Mouse (Mus musculus): ENCODE results near the gene Wnt16. TPM values are rescaled to one million over a fixed set of nuclear protein-coding genes. Genes with fewer than 3 reads are reported as not detected.
A peak's percentile ranks its signal among the peaks of the same experiment; 100 is the strongest.

The Wnt16 gene
- polyA plus RNA-seq, 1 experiment from 2014 or later: 0.26 TPM

DNA sequence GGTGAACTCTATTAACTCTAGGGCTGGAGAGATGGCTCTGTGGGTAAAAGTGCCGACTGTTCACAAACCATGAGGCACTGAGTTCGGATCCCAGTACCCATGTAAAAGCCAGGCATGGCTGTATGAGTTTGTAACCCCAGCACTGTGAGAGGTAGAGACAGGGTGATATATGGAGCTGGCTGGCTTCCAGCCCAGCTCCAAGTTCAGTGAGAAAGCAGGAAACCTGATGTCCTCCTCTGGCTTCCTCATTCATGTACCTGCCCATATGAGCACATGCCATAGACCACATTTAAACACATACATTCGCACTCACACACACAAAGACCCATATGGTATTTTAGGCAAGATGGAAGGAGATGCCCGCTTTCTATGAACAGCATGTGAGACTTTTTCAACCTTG is 5.6 kb upstream of the Wnt16 start:
- no peak overlapping the region for H3K4me2 ChIP-seq (replicated peaks; ENCODE audit: low read depth, low read length)
- H3K4me1 ChIP-seq (ENCODE audit: insufficient read depth, low read depth, low read length): no peaks in the 10 kb centered on the region; the same call in 1 of the 2 replicates
- no peak overlapping the region for H3K4me3 ChIP-seq (ENCODE audit: low read depth, low read length)
- DNase-seq (ENCODE audit: low spot score) (no peak), ATAC-seq (no peak)
- 84% methylated on average over 4 of the region's 4 CpGs for WGBS
- no peak overlapping the region for H3K27ac ChIP-seq (ENCODE audit: low read length)
- H3K36me3 ChIP-seq (ENCODE audit: insufficient read depth, low read length): no peaks in the 10 kb centered on the region
- H3K27me3 ChIP-seq (replicated peaks; ENCODE audit: insufficient read depth, low read length): peaks cover under 1% of the 10 kb centered on the region; the same call in 1 of the 2 replicates
- TF ChIP-seq EP300 (IDR thresholded peaks at IDR 0.05) (no peak), CTCF (IDR thresholded peaks at IDR 0.05) (no peak)
- no peak overlapping the region for H3K9ac ChIP-seq (replicated peaks; ENCODE audit: low read depth)
- no peaks in the 10 kb centered on the region for H3K9me3 ChIP-seq (ENCODE audit: low read length)

GRCm38 (mm10) chr6:22288737-22289460 is 872 bp downstream of the Wnt16 start:
- TF ChIP-seq CTCF (IDR thresholded peaks at IDR 0.05) (peak; percentile 40), EP300 (IDR thresholded peaks at IDR 0.05) (no peak)
- Histone ChIP-seq H3K36me3 (ENCODE audit: insufficient read depth, low read length) (no peaks in the 10 kb centered on the region), H3K4me2 (replicated peaks; ENCODE audit: low read depth, low read length) (peak overlapping the region; percentile 40), H3K9me3 (ENCODE audit: low read length) (no peaks in the 10 kb centered on the region), H3K27me3 (replicated peaks; ENCODE audit: insufficient read depth, low read length) (peaks cover 20% of the 10 kb centered on the region), H3K27ac (ENCODE audit: low read length) (no peak overlapping the region), H3K4me1 (ENCODE audit: insufficient read depth, low read depth, low read length) (0 out of 2 replicates have a peak, but pooled peaks cover 6% of the 10 kb centered on the region), H3K4me3 (ENCODE audit: low read depth, low read length) (peak overlapping the region; percentile 24), H3K9ac (replicated peaks; ENCODE audit: low read depth) (no peak overlapping the region)
- DNase-seq (ENCODE audit: low spot score) (no peak), ATAC-seq (peak; percentile 23; the same call in 1 of the 2 replicates)
- under 1% methylated on average over 35 of the region's 38 CpGs for WGBS

DNA sequence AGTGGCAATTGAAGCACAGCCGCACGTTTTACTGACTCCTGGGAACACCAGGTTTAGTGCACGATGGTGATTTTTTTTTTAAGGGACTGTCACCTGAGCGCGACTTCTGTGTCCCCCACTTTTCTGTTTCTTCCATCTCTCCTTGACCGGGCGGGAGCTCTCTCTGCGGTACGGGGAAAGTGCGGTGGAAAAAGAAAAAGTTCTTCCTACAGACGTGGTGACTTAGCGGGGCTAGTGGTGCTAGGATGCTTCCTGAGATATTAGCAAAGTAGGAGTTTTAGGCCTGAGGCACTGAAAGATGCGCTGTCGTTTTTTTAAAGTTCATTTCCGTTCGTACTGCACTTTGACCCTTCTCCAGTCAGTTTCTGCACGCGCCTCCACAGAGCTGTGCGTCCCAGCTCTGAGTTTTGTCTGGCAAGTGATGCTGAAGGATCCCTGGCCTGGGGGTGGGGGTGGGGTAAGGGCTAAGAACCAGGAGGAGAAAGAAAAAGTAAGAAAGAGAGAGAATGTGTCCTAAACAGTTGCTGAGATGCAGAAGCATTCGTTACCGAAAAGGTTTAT is 1.5 kb downstream of the Wnt16 start:
- Histone ChIP-seq H3K4me1 (ENCODE audit: insufficient read depth, low read depth, low read length) (0 out of 2 replicates have a peak, but pooled peaks cover 6% of the 10 kb centered on the region), H3K4me3 (ENCODE audit: low read depth, low read length) (peak overlapping the region; percentile 12; the same call in 1 of the 2 replicates), H3K4me2 (replicated peaks; ENCODE audit: low read depth, low read length) (peak overlapping the region; percentile 40; the same call in 1 of the 2 replicates), H3K27me3 (replicated peaks; ENCODE audit: insufficient read depth, low read length) (peaks cover 20% of the 10 kb centered on the region), H3K9ac (replicated peaks; ENCODE audit: low read depth) (no peak overlapping the region), H3K36me3 (ENCODE audit: insufficient read depth, low read length) (no peaks in the 10 kb centered on the region), H3K27ac (ENCODE audit: low read length) (no peak overlapping the region), H3K9me3 (ENCODE audit: low read length) (no peaks in the 10 kb centered on the region)
- 2% methylated on average over 21 of the region's 21 CpGs for WGBS
- TF ChIP-seq CTCF (IDR thresholded peaks at IDR 0.05) (no peak), EP300 (IDR thresholded peaks at IDR 0.05) (no peak)
- no peak for ATAC-seq
- peak; percentile 14 for DNase-seq (ENCODE audit: low spot score)

DNA sequence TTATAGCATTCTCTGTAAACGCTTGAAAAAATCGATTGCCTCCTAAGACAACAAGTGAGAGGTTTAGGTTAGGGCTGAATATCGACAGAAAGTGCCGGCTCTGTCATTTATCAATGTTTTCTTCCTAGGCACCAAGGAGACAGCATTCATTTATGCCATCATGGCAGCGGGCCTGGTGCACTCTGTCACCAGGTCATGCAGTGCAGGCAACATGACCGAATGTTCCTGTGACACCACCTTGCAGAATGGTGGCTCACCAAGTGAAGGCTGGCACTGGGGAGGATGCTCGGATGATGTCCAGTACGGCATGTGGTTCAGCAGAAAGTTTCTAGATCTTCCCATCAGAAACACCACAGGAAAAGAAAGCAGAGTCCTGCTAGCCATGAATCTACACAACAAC is 2.8 kb downstream of the Wnt16 start:
- TF ChIP-seq EP300 (IDR thresholded peaks at IDR 0.05) (no peak), CTCF (IDR thresholded peaks at IDR 0.05) (no peak)
- no peaks in the 10 kb centered on the region for H3K9me3 ChIP-seq (ENCODE audit: low read length)

GRCm38 (mm10) chr6:22292056-22292455 is 4.0 kb downstream of the Wnt16 start:
- ATAC-seq: no peak
- TF ChIP-seq EP300 (IDR thresholded peaks at IDR 0.05) (no peak), CTCF (IDR thresholded peaks at IDR 0.05) (no peak)
- Histone ChIP-seq H3K4me1 (ENCODE audit: insufficient read depth, low read depth, low read length) (0 out of 2 replicates have a peak, but pooled peaks cover 6% of the 10 kb centered on the region), H3K36me3 (ENCODE audit: insufficient read depth, low read length) (no peaks in the 10 kb centered on the region), H3K9me3 (ENCODE audit: low read length) (no peaks in the 10 kb centered on the region), H3K4me2 (replicated peaks; ENCODE audit: low read depth, low read length) (no peak overlapping the region), H3K4me3 (ENCODE audit: low read depth, low read length) (no peak overlapping the region), H3K9ac (replicated peaks; ENCODE audit: low read depth) (no peak overlapping the region), H3K27ac (ENCODE audit: low read length) (no peak overlapping the region), H3K27me3 (replicated peaks; ENCODE audit: insufficient read depth, low read length) (peaks cover 20% of the 10 kb centered on the region; the same call in 1 of the 2 replicates)
- no peak for DNase-seq (ENCODE audit: low spot score)
- WGBS: 29% methylated on average over 4 of the region's 4 CpGs

More for the DNA sequence above, 2.8 kb downstream of the Wnt16 start:
- H3K4me3 ChIP-seq (ENCODE audit: low read depth, low read length): no peak overlapping the region
- ATAC-seq (no peak), DNase-seq (ENCODE audit: low spot score) (no peak)
- WGBS: 72% methylated on average over 8 of the region's 8 CpGs
- H3K9ac ChIP-seq (replicated peaks; ENCODE audit: low read depth): no peak overlapping the region
- no peak overlapping the region for H3K4me2 ChIP-seq (replicated peaks; ENCODE audit: low read depth, low read length)
- H3K4me1 ChIP-seq (ENCODE audit: insufficient read depth, low read depth, low read length): 0 out of 2 replicates have a peak, but pooled peaks cover 6% of the 10 kb centered on the region
- no peak overlapping the region for H3K27ac ChIP-seq (ENCODE audit: low read length)
- H3K27me3 ChIP-seq (replicated peaks; ENCODE audit: insufficient read depth, low read length): peaks cover 20% of the 10 kb centered on the region; the same call in 1 of the 2 replicates
- no peaks in the 10 kb centered on the region for H3K36me3 ChIP-seq (ENCODE audit: insufficient read depth, low read length)

DNA sequence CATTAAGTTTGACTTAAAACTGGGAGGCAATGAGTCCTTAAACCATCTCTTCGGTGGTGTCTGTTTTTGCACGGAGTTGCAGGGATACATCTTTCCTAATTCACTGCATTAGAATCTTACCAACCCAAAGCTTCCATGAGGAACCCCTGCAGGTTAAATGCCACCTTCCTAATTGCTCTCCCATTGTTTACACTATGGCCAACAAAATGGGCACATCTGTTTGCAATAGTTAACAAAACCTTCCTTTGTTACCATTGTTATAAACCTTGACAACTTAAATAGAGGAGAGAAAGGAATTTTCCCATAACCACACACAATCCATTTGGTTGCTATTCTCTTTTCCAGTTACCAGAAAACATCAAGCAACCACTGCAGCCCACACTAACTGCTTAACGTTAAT is 5.9 kb downstream of the Wnt16 start:
- H3K36me3 ChIP-seq (ENCODE audit: insufficient read depth, low read length): no peaks in the 10 kb centered on the region
- DNase-seq (ENCODE audit: low spot score) (no peak), ATAC-seq (no peak)
- no peaks in the 10 kb centered on the region for H3K9me3 ChIP-seq (ENCODE audit: low read length)
- no peak overlapping the region for H3K27ac ChIP-seq (ENCODE audit: low read length)
- 61% methylated on average over 3 of the region's 3 CpGs for WGBS
- 0 out of 2 replicates have a peak, but pooled peaks cover 3% of the 10 kb centered on the region for H3K4me1 ChIP-seq (ENCODE audit: insufficient read depth, low read depth, low read length)
- no peak for TF ChIP-seq CTCF (IDR thresholded peaks at IDR 0.05)
- TF ChIP-seq EP300 (IDR thresholded peaks at IDR 0.05): no peak
- no peak overlapping the region for H3K4me2 ChIP-seq (replicated peaks; ENCODE audit: low read depth, low read length)
- no peak overlapping the region for H3K9ac ChIP-seq (replicated peaks; ENCODE audit: low read depth)
- peaks cover 11% of the 10 kb centered on the region; the same call in 1 of the 2 replicates for H3K27me3 ChIP-seq (replicated peaks; ENCODE audit: insufficient read depth, low read length)
- H3K4me3 ChIP-seq (ENCODE audit: low read depth, low read length): no peak overlapping the region
